Mouse (Mus musculus) T-helper 2 cell (primary cell): ENCODE measurements around the gene Atxn7.

Source experiments
- in situ Hi-C: fragments of 300-600 bp; cut with MboI, MseI; formaldehyde crosslinking; loops from one replicate; pipeline ENCODE4 v1.15.1; 2025; ENCODE audit warnings: high pct_unique_total_duplicates

Gene Atxn7

GRCm38 (mm10) chr14:14063382-14063781 lies 102.1 kb downstream of the Atxn7 start:
- in situ Hi-C loops, result loop anchor here (25.0 kb wide), 1 partner anchor 1999 kb away; no protein-coding TSS in a partner anchor

- in situ Hi-C loops, result loop anchor here (25.0 kb wide), 1 partner anchor 1998 kb away; no protein-coding TSS in a partner anchor
These were observed 103.4 kb downstream of the Atxn7 start for GRCm38 (mm10) chr14:14064486-14065141.

DNA sequence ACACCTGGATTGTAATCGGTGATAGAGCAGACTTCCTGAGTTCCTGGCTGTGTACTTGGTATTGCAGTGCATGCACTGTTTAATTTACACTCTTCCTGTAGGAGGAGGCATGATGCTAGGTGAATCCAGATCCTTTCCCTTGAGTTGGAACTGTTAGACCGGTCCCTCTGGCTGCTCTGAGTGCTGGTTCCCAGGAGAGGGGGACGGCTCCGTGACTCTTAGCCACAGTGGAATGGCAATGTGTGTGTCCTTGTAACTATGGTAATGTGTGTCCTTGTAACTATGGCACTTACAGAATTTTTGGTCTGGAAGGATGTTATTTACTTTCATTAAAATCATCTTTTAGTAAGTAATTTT lies 103.9 kb downstream of the Atxn7 start:
- in situ Hi-C loops, result loop anchor here (25.0 kb wide), 1 partner anchor 1997 kb away; no protein-coding TSS in a partner anchor

DNA sequence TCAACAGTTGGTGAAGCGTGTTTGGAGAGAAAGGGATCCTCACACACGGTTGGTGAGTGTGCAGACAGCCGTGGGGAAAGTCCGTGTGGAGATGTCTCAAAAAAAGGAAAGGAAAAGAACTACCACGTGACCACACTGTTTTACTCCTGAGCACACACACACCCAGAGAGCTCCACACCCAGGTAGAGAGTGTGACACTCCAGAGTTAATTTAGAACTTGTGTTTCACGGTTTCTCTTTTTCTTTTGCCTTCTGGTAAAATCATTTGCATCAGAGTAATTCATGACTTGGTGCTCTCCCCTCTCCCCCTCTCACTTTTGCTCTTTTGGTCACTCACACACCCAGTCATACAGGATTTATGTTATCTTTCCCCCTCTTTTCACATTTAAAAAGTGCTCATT lies 105.0 kb downstream of the Atxn7 start:
- in situ Hi-C loops, result loop anchor here (25.0 kb wide), 1 partner anchor 1996 kb away; no protein-coding TSS in a partner anchor

- in situ Hi-C loops, result loop anchor here (25.0 kb wide), 1 partner anchor 1994 kb away; no protein-coding TSS in a partner anchor
These were observed 106.6 kb downstream of the Atxn7 start for GRCm38 (mm10) chr14:14067648-14068472.

- in situ Hi-C loops, result loop anchor here (25.0 kb wide), 1 partner anchor 1994 kb away; no protein-coding TSS in a partner anchor
These were observed 107.3 kb downstream of the Atxn7 start for GRCm38 (mm10) chr14:14068553-14068952.

DNA sequence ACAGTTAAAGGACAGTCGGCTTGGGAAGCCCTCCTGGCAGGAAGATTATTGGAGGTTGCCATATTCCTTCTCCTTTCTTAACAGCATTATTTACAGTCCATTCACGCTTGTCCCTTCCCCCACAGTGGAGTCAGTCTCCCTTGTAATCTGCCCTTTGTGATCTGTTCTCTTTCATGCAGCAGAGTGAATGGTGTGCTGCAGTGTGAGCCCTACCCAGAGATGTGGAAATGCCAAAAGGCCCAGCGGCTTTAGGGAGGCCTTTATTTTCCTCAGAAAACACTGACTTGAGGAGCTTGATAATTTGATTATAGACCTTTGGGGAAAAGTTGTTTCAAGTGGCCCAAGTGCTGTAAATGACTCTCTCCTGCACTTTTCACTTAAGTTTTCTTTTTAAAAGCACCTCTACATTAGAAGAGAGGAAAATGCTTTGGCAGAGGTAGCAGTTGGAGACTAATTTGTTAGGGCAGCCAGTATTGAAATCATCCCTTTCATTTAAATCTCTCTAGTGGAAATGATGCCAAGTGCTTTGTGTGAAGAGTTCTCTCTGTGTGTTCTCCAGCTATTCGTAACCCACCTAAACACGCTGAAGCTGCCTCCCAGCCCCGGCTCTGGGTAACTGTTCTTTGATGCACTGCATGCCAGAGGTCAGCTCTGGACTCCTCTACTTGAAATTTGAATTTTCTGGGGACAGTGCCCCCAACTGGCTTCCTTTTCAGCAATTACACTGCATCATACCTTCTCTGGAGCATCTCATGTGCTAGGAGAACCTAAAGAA lies 109.5 kb downstream of the Atxn7 start:
- in situ Hi-C loops, result loop anchor here (25.0 kb wide), 1 partner anchor 1992 kb away; no protein-coding TSS in a partner anchor

GRCm38 (mm10) chr14:14071456-14071855 lies 110.2 kb downstream of the Atxn7 start:
- in situ Hi-C loops, result loop anchor here (25.0 kb wide), 1 partner anchor 1991 kb away; no protein-coding TSS in a partner anchor

DNA sequence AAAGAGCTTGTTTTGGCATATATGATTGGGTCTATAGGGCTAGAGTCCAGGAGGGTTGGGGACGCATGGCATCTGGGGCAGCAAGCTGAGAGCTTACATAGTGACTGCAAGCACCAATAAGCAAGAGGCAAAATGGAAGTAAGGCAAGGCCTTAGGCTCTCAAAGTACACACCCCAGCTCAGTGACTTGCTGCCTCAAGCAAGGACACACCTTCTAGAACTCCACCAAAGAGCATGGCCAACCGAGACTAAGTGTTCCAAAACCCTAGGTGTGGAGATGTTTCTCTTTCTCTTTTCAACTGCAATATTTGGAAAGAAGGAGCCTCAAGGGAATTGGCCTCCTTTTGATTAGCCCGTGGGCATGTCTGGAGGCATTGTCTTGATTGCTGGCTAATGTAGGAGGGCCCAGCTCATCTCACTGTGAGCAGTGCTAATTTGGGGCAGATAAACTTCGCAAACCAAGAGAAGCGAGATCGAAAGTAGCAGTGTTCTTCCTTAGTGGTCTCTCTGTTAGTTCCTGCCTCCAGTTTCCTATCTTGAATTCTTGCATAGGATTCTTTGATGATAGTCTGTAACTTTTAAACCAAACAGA lies 119.5 kb downstream of the Atxn7 start:
- in situ Hi-C loops, result no loop called here

DNA sequence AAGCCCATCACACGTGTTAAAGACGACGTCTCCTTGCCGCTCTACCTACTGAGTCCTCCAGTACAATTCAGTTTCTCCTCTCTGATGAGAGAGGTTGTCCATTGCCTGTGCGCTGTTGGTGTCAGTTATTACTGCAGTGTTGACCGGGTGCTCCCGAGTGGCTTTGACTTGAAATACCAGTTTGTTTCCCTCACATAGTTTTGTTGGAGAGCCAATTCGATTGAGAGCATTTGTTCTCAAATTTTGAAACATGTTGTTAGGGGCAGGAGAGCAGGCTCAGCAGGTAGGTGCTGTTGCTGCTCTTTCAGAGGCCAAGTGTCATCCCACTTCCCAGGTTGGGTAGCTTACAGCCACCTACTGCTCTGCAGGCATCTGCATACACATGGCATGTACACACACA lies 122.6 kb downstream of the Atxn7 start:
- in situ Hi-C loops, result no loop called here

GRCm38 (mm10) chr14:14086711-14087263 lies 125.5 kb downstream of the Atxn7 start:
- in situ Hi-C loops, result no loop called here

GRCm38 (mm10) chr14:14087348-14087747 lies 126.1 kb downstream of the Atxn7 start:
- in situ Hi-C loops, result no loop called here

DNA sequence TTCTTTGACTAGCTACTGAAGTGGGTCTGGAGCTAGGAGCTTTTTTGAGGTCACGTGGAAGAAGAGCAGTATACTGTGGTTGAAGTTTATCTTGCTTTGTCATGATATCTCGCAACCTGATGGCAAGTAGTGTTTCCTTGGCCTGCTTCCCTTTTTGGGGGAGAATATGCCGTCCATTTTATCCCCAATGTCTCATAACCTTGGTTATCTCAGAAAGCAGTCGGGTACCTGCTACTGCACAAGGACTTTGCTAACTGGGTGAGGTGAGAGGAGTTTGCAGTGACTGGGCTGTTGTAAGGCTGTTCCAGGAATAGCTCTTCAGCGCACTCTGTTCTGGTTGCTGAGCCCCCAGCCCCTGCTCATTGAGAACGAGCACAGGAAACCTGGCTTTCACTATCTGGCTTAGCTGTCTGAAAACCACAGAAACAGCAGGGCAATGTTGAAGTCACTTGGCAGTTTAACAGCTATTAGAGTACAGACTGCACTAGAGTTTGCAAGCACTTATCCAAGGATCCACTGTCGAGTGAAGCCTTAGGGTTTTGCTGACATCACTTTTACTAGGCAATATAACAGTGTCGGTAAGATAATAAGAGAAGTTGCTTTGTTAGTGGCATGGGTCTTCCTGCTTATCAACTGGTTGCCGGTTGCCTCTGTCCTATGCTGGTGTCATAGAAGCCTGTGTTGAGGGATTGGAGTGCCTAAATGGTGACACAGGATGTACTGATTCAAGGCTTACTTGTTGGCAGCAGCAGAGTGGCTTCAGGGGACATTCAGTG lies 127.0 kb downstream of the Atxn7 start:
- in situ Hi-C loops, result no loop called here

DNA sequence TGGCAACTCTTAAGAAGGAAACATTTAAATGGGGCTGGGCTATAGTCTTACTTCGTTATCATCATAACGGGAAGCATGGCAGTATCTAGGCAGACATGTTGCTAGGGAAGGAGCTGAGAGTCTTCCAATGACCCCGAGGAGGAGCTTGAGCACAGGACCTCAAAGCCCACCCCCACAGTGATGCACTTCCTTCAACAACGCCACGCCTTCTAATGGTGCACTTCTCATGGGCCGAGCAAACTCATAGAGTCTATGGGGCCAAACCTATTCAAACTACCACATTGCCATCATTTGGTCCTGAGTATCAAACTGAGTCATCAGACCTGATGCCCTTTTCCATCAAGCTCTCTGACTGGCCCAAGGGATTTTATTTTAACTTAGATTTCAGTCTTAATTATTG lies 129.3 kb downstream of the Atxn7 start:
- in situ Hi-C loops, result no loop called here

- in situ Hi-C loops, result no loop called here
These were observed 137.2 kb downstream of the Atxn7 start for GRCm38 (mm10) chr14:14098330-14098980.

DNA sequence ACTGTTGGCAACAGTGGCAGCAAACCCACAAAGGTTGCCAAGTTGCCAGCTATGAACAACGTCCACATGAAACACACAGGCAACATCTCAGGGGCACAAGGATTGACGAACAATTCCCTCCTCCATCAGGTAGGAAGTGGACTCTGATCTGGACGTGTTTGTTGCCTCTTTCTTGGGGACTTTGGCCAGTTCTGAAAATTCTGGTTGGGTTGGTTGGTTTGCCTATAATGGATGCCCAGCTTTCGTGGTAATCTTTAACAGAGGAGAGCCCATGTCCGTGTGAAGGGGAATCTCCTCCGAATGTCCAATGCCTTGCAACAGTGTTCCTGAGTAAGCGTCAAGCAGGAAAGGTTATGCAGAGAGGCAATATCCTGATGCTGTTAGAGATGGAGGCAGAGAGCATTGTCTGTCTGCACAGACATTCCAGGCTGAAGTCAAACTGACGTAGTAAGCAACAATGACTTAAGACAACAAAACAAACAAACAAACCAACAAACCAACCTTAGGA lies 139.6 kb downstream of the Atxn7 start:
- in situ Hi-C loops, result no loop called here

GRCm38 (mm10) chr14:14101296-14101695 lies 140.1 kb downstream of the Atxn7 start:
- in situ Hi-C loops, result no loop called here

DNA sequence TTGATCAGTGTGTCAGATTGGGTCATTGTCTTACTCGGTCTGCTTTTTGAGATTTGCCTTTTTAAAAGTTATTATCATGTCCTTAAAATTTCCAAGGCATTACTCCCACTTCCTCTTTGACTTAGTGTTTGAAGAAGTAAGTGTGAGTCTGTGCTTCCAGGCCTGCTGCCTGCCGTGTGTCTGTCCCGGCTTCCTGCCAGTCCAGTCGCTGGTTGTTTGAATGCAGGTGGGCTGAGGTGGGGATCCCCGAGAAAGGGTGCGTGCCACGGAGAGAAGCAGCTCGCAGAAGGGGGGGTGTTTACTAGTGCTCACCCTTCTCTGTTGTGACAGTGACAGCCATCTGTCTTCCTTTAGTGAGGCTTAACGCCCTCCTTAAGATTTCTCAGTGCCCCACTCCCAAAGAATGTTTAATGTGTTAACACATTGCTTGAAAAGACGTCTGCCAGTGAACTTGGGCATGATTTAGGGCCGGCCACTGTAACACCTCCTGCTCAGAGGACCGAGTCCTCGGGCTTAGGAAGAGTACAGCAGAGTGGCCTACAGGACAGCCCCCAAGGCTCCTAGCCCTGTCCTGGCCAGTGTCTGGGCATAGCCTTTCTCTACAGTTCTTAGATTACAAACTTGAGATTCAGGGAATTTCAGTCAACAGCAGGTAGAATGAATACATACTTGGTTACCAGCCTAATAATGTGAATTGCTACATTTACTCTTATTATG lies 143.1 kb downstream of the Atxn7 start:
- in situ Hi-C loops, result no loop called here

- in situ Hi-C loops, result no loop called here
These were observed 143.7 kb downstream of the Atxn7 start for GRCm38 (mm10) chr14:14104930-14105318.
